Mouse (Mus musculus) retina, postnatal 7 days (tissue): ENCODE measurements at regions not wholly inside any gene's neighbourhood (a gene's known extent, or its start where the extent isn't known, plus 50 kb on each side); places are given as distances from the start of the nearest gene placed in this dataset.
"Not testable (repeated sequence)": the region's sequence is repeated elsewhere in the genome, so short reads cannot be mapped to it uniquely, and the experiment has no call there.

Experiments used
- DNase-seq: peaks from one replicate; pipeline ENCODE4 v3.0.0-alpha.2; 2012; ENCODE audit warnings: low read depth, low spot score

DNA sequence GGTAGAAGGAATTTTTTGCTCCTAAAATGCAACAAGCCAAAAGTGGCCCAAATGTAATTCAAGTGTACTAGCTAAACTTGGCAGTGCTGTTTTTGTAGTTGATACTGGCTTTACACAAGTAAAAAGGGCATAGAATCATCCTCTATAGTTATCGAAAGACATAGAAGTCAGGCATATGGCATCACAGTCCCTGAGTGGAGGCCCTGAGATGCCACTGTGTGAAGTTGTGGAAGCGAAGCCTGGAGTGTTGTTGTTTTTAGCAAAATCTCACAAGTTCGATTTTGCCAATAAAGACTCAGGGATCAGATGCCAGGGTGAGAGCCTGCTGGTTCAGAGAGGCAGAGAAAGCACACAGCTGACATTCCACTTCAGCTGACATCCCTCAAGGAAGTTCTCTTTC is 121.6 kb upstream of the C9orf72 start:
- no peak for DNase-seq

DNA sequence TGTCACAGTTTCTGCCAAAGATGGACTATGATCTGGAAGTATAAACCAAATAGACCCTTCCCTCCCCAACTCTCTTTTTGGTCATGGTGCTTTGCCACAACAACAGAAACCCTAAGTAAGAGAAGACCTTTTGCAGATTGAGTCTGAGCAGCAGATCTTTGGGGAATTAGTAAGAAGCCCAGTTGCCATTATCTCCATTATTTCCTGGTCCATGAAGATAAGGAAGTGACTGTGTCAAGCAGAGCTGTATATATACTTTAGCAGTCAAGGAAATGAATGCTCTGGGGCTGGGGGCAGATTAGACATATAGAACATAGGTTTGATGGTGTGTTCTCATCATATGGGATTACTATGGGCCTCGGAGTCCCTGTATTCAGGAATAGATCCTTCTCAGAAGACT is 117.8 kb upstream of the C9orf72 start:
- DNase-seq: no peak

DNA sequence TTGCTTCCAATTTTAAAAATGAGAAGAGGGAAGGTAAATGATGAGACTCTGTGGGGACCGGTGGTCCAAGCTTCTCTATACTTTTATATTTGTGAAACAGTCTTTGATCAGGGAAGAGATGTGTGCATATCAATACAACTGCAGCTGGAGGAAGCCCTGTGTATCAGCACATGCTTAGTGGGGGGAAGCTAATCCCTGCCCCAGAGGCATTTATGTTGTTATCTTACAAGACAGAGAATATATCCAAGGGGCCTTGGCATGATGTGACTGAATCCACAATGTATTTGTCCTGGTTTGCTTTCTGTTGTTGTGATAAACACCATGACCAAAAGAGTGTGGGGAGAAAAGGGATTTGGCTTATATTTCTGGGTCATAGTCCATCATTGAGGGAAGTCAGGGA is 105.2 kb upstream of the C9orf72 start:
- DNase-seq: no peak

DNA sequence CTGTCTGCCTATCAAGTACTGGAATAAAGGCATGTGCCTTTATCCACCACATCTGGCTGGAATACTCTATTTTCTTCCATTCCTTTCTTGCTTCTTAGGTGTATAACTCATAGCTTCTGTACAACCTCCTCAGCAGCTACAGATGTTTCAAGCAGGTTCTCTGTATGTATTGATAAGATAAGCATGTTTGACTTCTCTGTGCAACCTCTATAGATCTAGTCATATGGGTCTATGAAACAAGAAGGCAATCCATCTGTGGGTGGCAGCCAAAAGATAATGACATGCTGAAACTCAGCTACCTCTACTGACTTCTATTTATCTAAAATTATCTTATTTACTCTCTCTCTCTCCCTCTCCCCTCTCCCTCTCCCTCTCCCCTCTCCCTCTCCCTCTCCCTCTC is 99.3 kb upstream of the C9orf72 start:
- DNase-seq: no peak

DNA sequence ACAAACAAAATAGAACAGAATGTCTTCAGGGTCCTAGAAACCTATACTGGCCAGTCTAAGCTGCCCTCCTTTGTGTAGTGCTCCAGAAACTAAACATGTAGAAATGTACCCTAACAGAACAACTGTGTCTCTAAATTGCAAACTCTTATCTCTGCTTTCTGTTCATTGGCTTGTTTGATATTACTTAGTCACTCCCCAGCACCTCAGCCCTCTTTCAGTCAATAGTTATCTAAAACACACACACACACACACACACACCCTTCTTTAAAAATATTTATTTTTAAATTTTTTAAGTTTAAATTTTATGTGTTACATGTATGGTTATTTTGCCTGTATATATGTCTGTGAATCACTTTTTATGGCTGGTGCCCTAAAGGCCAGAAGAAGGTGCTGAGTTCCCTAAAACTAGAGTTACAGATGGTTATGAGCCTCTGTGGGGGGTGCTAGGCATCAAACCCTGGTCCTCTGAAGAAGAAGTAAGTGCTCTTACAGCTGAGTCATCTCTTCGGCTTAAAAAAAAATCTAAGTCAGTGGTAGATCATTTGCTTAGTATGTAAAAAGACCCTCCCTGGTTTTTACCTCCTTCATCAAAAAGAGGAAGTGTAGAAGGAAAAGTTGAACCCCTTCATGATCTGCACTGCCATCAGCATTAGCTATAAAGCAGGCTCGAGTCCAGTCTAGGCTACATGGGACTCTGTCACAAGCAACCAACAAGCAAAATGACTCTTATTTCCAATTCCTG is 96.6 kb upstream of the C9orf72 start:
- DNase-seq: no peak

DNA sequence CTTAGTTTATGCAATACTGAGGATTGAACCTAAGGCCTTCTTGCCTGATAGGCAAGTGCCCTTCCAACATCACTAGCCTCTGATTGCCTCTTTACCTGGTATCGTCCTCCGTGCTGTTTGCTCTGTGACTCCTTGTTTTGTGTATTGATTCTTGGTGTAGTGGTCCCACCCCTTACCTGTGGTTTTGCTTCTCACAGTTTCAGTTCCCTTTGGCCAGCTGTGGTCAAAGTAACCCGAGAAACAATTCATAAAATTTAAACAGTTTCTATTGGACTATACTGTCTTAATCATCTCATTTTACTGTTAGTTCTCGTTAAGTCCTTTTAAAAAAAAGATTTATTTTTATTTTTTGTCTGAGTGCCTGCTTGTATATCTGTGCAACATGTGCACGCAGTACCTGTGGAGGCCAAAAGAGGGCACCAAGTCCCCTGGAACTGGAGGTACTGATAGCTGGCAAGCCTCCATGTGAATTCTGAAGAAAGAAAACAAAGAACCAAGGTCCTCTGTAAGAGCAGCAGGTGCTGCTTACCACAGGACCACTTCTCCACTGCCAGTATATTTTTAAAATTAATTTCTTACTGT is 84.5 kb upstream of the C9orf72 start:
- no peak for DNase-seq

DNA sequence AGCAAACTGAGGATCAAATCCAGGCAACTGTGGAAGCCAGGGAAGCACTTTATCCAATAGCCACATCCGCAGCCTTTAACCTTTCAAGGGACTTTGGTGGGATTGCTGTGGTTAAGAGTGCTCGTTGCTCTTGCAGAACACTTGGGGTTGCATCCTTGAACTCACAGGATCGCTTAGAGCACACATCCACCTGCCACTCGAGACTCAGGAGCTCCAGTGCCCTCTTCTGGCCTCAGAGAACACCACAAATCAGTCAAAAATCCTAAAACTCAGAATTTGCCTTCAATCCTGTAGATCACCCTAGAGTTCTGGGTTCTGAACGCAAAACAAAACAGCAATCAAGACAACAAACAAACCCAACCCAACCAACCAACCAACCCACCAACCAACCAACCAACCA is 82.2 kb upstream of the C9orf72 start:
- no peak for DNase-seq

DNA sequence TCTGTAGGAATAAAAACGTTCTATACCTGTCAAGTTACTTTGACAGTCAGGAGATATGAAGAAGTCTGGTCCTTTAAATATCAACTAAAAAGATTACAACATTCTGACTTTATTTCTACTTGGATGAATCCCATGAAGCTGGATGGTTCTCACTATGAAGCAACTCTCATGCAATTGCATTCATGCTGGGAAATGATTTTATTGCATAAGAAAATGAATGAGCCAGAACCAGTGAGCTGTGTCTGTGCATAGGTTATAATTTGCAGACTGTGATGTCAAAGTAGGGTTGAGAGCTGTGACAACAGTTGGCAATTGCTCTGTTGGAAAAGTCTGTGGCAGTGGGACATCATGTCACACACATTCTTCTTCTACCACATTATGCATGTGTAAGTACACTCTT is 79.2 kb upstream of the C9orf72 start:
- DNase-seq: no peak

DNA sequence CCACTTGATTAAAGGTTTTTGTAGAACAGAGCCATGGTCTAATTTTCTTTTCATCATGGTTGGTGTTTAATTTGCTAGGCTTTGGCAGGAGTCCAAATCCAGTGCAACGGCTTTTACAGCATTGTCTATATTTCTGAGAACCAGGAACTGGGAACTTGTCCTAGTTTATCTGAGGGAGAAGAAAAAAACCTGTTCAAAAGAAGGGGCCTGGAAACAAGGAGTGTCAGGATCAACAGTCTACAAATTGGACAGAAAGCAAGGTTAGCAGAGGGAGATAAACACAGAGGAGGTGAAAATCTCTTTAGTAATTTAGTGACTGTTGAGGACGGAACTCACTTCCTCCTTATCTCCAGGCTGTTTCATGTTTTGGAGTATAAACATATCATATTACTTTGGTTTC is 74.9 kb upstream of the C9orf72 start:
- DNase-seq: peak; percentile 3

DNA sequence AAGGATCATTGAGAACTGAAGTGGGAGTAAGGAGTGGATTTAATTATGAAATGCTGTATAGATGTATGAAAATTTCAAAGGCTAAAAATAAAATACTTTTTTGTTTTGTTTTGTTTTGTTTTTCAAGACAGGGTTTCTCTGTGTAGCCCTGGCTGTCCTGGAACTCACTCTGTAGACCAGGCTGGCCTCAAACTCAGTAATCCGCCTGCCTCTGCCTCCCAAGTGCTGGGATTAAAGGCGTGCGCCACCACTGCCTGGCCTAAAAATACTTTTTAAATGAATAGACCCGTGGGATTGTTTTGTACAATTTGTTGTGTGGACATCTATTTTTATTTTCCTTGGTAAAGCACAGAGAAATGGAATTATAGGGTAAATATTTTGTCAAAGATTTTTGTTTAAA is 74.4 kb upstream of the C9orf72 start:
- DNase-seq: not testable (repeated sequence)

DNA sequence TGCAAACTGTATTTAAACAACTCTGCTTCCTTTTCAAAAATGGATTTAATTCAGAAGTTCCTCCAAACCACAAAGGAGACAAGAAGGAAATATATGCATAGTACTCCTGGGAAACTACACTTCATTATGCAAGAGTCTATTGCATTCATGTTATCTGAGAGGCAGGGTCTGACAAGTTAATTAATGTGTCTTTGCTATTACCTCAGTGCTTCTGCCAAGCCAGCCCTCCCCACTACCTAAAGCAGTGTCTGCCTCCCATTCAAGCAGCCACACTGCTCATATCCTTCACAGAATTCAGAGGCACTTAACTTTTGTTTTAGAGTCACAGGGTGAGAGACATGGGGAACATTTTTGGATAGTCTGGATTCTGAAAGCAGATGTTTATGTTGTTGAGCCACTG is 58.6 kb upstream of the C9orf72 start:
- no peak for DNase-seq
